Comparison of ENCODE assay signal across 10 mouse cellular contexts in genomic region chr13:55825245-55825681, GRCm38 (mm10). TPM values are rescaled to one million over a fixed set of nuclear protein-coding genes. Genes with fewer than 3 reads are reported as not detected.
DNase-seq lines count a peak whose midpoint lies in the region; ATAC-seq and TF ChIP-seq lines count a peak whose summit lies in the region.
"Had no signal": no experiment of that assay in that cellular context is flagged by ENCODE, and none has a peak within 500 bp of the region (broad histone marks: within the 10 kb centered on the region; RNA-seq: fewer than 3 reads in every experiment).

No protein-coding gene starts in this region.

- peaks cover 3% of the 10 kb centered on the region; the same call in 1 of the 2 replicates for H3K4me1 ChIP-seq in hindbrain, embryonic 11.5 days (replicated peaks; ENCODE audit: control insufficient read depth, insufficient read depth, low read length)
- H3K4me1 ChIP-seq in hindbrain, embryonic 14.5 days (replicated peaks; ENCODE audit: control insufficient read depth, insufficient read depth, low read length): no peaks in the 10 kb centered on the region
- peaks cover 42% of the 10 kb centered on the region for H3K4me1 ChIP-seq in embryonic facial prominence, embryonic 10.5 days
- peaks cover 20% of the 10 kb centered on the region for H3K4me1 ChIP-seq in intestine, embryonic 15.5 days (replicated peaks)
- H3K4me1 ChIP-seq in midbrain, postnatal 0 days (ENCODE audit: insufficient read depth, low read length): no peaks in the 10 kb centered on the region; the same call in 1 of the 2 replicates

- 0 out of 2 replicates have a peak, but pooled peaks have one; percentile 33 for ATAC-seq in hindbrain, embryonic 11.5 days (ENCODE audit: low FRiP score)
- ATAC-seq in hindbrain, embryonic 14.5 days (ENCODE audit: low FRiP score): no peak
- ATAC-seq in intestine, embryonic 15.5 days: 0 out of 2 replicates have a peak, but pooled peaks have one; percentile 19
- ATAC-seq in midbrain, postnatal 0 days (ENCODE audit: low FRiP score): 0 out of 2 replicates have a peak, but pooled peaks have one; percentile 28

- TF ChIP-seq CTCF in midbrain, postnatal 0 days (IDR thresholded peaks at IDR 0.05): no peak

- H3K9me3 ChIP-seq in hindbrain, embryonic 11.5 days (ENCODE audit: control insufficient read depth, low read length): no peaks in the 10 kb centered on the region
- no peaks in the 10 kb centered on the region for H3K9me3 ChIP-seq in hindbrain, embryonic 14.5 days (ENCODE audit: control insufficient read depth, low read length)
- no peaks in the 10 kb centered on the region for H3K9me3 ChIP-seq in embryonic facial prominence, embryonic 10.5 days
- H3K9me3 ChIP-seq in intestine, embryonic 15.5 days: no peaks in the 10 kb centered on the region
- no peaks in the 10 kb centered on the region for H3K9me3 ChIP-seq in midbrain, postnatal 0 days (ENCODE audit: low read length)
- H3K9me3 ChIP-seq: liver, embryonic 15.5 days had no signal

- H3K36me3 ChIP-seq in hindbrain, embryonic 11.5 days (ENCODE audit: control insufficient read depth, insufficient read depth, low read length): no peaks in the 10 kb centered on the region
- no peaks in the 10 kb centered on the region for H3K36me3 ChIP-seq in hindbrain, embryonic 14.5 days (replicated peaks; ENCODE audit: control insufficient read depth, insufficient read depth)
- H3K36me3 ChIP-seq in embryonic facial prominence, embryonic 10.5 days (replicated peaks): peaks cover 16% of the 10 kb centered on the region; the same call in 1 of the 2 replicates
- no peaks in the 10 kb centered on the region for H3K36me3 ChIP-seq in intestine, embryonic 15.5 days
- no peaks in the 10 kb centered on the region for H3K36me3 ChIP-seq in midbrain, postnatal 0 days (ENCODE audit: insufficient read depth, low read length)
- H3K36me3 ChIP-seq: liver, embryonic 15.5 days had no signal

- H3K9ac ChIP-seq in hindbrain, embryonic 11.5 days (ENCODE audit: low read depth, low read length): no peak overlapping the region
- no peak overlapping the region for H3K9ac ChIP-seq in hindbrain, embryonic 14.5 days
- H3K9ac ChIP-seq in intestine, embryonic 15.5 days: peak overlapping the region; percentile 26; the same call in 1 of the 2 replicates
- no peak overlapping the region for H3K9ac ChIP-seq in midbrain, postnatal 0 days (replicated peaks; ENCODE audit: low read length, poor library complexity, severe bottlenecking)
- H3K9ac ChIP-seq: liver, embryonic 15.5 days had no signal

- 2% methylated on average over 32 of the region's 32 CpGs for WGBS in hindbrain, embryonic 11.5 days
- WGBS in hindbrain, embryonic 14.5 days: 0% methylated on average over 32 of the region's 32 CpGs
- WGBS in embryonic facial prominence, embryonic 10.5 days: 3% methylated on average over 32 of the region's 32 CpGs
- WGBS in intestine, embryonic 15.5 days: 7% methylated on average over 32 of the region's 32 CpGs
- WGBS in midbrain, postnatal 0 days: 0% methylated on average over 32 of the region's 32 CpGs

- no peak overlapping the region for H3K4me3 ChIP-seq in hindbrain, embryonic 11.5 days (ENCODE audit: low read depth, low read length)
- H3K4me3 ChIP-seq in hindbrain, embryonic 14.5 days (replicated peaks; ENCODE audit: low read length): no peak overlapping the region
- peak overlapping the region; percentile 52 for H3K4me3 ChIP-seq in embryonic facial prominence, embryonic 10.5 days
- 0 out of 2 replicates have a peak overlapping the region, but pooled peaks have one; percentile 9 for H3K4me3 ChIP-seq in intestine, embryonic 15.5 days (replicated peaks)
- H3K4me3 ChIP-seq in midbrain, postnatal 0 days (ENCODE audit: low read depth, low read length): no peak overlapping the region
- H3K4me3 ChIP-seq: liver, embryonic 15.5 days had no signal

- H3K27ac ChIP-seq in hindbrain, embryonic 11.5 days (ENCODE audit: low read depth, low read length): no peak overlapping the region
- H3K27ac ChIP-seq in hindbrain, embryonic 14.5 days: no peak overlapping the region
- peak overlapping the region; percentile 85 for H3K27ac ChIP-seq in embryonic facial prominence, embryonic 10.5 days (replicated peaks)
- no peak overlapping the region for H3K27ac ChIP-seq in intestine, embryonic 15.5 days
- no peak overlapping the region for H3K27ac ChIP-seq in midbrain, postnatal 0 days (ENCODE audit: low read depth, low read length)
- H3K27ac ChIP-seq: liver, embryonic 15.5 days had no signal

- 0 out of 2 replicates have a peak overlapping the region, but pooled peaks have one; percentile 6 for H3K4me2 ChIP-seq in hindbrain, embryonic 11.5 days (replicated peaks; ENCODE audit: low read depth, low read length)
- H3K4me2 ChIP-seq in hindbrain, embryonic 14.5 days (replicated peaks): no peak overlapping the region
- H3K4me2 ChIP-seq in intestine, embryonic 15.5 days (replicated peaks): peak overlapping the region; percentile 54
- H3K4me2 ChIP-seq in midbrain, postnatal 0 days (ENCODE audit: low read depth, low read length, poor library complexity, severe bottlenecking): no peak overlapping the region
- H3K4me2 ChIP-seq: liver, embryonic 15.5 days had no signal

- peak; percentile 70 for DNase-seq in hindbrain, embryonic 11.5 days (ENCODE audit: low spot score)
- DNase-seq in hindbrain, embryonic 14.5 days (ENCODE audit: low spot score): no peak
- DNase-seq in embryonic facial prominence, embryonic 10.5 days (ENCODE audit: low spot score): peak; percentile 67
- no peak for DNase-seq in midbrain, postnatal 0 days (ENCODE audit: low spot score)
- DNase-seq in right cerebral cortex, adult 18-20 months: no peak
- no peak for DNase-seq in spleen, postnatal 4 days (ENCODE audit: low spot score in 2 of 2)
- no peak for DNase-seq in right cerebral cortex, postnatal 10 days (ENCODE audit: low spot score in 2 of 2)

- H3K27me3 ChIP-seq in hindbrain, embryonic 11.5 days (ENCODE audit: control insufficient read depth, insufficient read depth, low read length): peaks cover 78% of the 10 kb centered on the region
- H3K27me3 ChIP-seq in hindbrain, embryonic 14.5 days (ENCODE audit: control insufficient read depth, insufficient read depth, low read length): peaks cover 79% of the 10 kb centered on the region
- peaks cover 96% of the 10 kb centered on the region for H3K27me3 ChIP-seq in embryonic facial prominence, embryonic 10.5 days (replicated peaks; ENCODE audit: low read depth, poor library complexity, severe bottlenecking)
- H3K27me3 ChIP-seq in intestine, embryonic 15.5 days (replicated peaks): peaks cover 70% of the 10 kb centered on the region
- H3K27me3 ChIP-seq in midbrain, postnatal 0 days (ENCODE audit: insufficient read depth, low read length): peaks cover 56% of the 10 kb centered on the region

RNA-seq across cellular contexts. Expression of gene Pitx1, which starts 10.7 kb away (rescaled TPM):
- 0.25 and 0.43 TPM in 2 replicates for polyA plus RNA-seq in hindbrain, embryonic 11.5 days (2014; fragmentation: Nextera tagmentation; extraction: Ambion mirVana)
- polyA plus RNA-seq in hindbrain, embryonic 14.5 days (2014; fragmentation: Nextera tagmentation; extraction: Ambion mirVana): not detected in 2 replicates
- polyA plus RNA-seq in embryonic facial prominence, embryonic 10.5 days (2016; fragmentation: Nextera tagmentation; extraction: Ambion mirVana): 44.2 and 52.9 TPM in 2 replicates
- 15.2 and 18.4 TPM in 2 replicates for polyA plus RNA-seq in intestine, embryonic 15.5 days (2015; fragmentation: Nextera tagmentation; extraction: Ambion mirVana)
- total RNA-seq in midbrain, postnatal 0 days (2014; rRNA removed): 1.9 and 3.3 TPM in 2 replicates
- polyA plus RNA-seq in midbrain, postnatal 0 days (2015; fragmentation: Nextera tagmentation; extraction: Ambion mirVana): 2.2 and 2.7 TPM in 2 replicates
- total RNA-seq: hematopoietic stem cell, adult 5-6 weeks had no signal

RNA-seq across cellular contexts. Expression of gene Catsper3, which starts 40.9 kb away (rescaled TPM):
- 0.15 TPM in 1 of 2 replicates, not detected in the other for polyA plus RNA-seq in hindbrain, embryonic 11.5 days (2014; fragmentation: Nextera tagmentation; extraction: Ambion mirVana)
- polyA plus RNA-seq in hindbrain, embryonic 14.5 days (2014; fragmentation: Nextera tagmentation; extraction: Ambion mirVana): 0.21 TPM in 1 of 2 replicates, not detected in the other
- polyA plus RNA-seq in embryonic facial prominence, embryonic 10.5 days (2016; fragmentation: Nextera tagmentation; extraction: Ambion mirVana): not detected in 2 replicates
- polyA plus RNA-seq in intestine, embryonic 15.5 days (2015; fragmentation: Nextera tagmentation; extraction: Ambion mirVana): not detected in 2 replicates
- not detected in 2 replicates for total RNA-seq in midbrain, postnatal 0 days (2014; rRNA removed)
- 0.29 and 0.30 TPM in 2 replicates for polyA plus RNA-seq in midbrain, postnatal 0 days (2015; fragmentation: Nextera tagmentation; extraction: Ambion mirVana)
- polyA plus RNA-seq: liver, embryonic 15.5 days had no signal

Comparison
In these comparisons a context has a peak if more than half of its experiments do, and no peak if none do; other contexts are left out.
1. DNase-seq: peak in hindbrain, embryonic 11.5 days (single experiment) and embryonic facial prominence, embryonic 10.5 days (single experiment); none in hindbrain, embryonic 14.5 days (single experiment), midbrain, postnatal 0 days (single experiment), right cerebral cortex, adult 18-20 months (single experiment), spleen, postnatal 4 days (0 of 2) and right cerebral cortex, postnatal 10 days (0 of 2).
2. H3K4me2 ChIP-seq: peak in hindbrain, embryonic 11.5 days (single experiment) and intestine, embryonic 15.5 days (single experiment); none in hindbrain, embryonic 14.5 days (single experiment) and midbrain, postnatal 0 days (single experiment).
3. H3K4me3 ChIP-seq: peak in embryonic facial prominence, embryonic 10.5 days (single experiment) and intestine, embryonic 15.5 days (single experiment); none in hindbrain, embryonic 11.5 days (single experiment), hindbrain, embryonic 14.5 days (single experiment) and midbrain, postnatal 0 days (single experiment).